Mouse (Mus musculus) intestine, postnatal 0 days (tissue): ENCODE data around the gene Barhl2. TPM values are rescaled to one million over a fixed set of nuclear protein-coding genes. Genes with fewer than 3 reads are reported as not detected.
A peak's percentile ranks its signal among the peaks of the same experiment; 100 is the strongest.

ENCODE experiments used
- ATAC-seq: fragments of 200-750 bp; cut with Nextera tagmentation; 2 replicates; pipeline ENCODE4 v1.8.0; 2017; ENCODE audit warnings: mild to moderate bottlenecking, moderate TSS enrichment, moderate library complexity
- H3K27ac ChIP-seq: fragments of 300-500 bp; sonication (generic); 2 replicates; pipeline ENCODE4 v1.5.1; 2014; ENCODE audit warnings: mild to moderate bottlenecking, low read depth, low read length, moderate library complexity
- H3K27me3 ChIP-seq: fragments of 300-500 bp; sonication (generic); replicated peaks from 2 replicates; pipeline ENCODE4 v1.6.1; 2014; ENCODE audit warnings: low read length, mixed read lengths; ENCODE audit not compliant: control insufficient read depth, insufficient read depth
- H3K36me3 ChIP-seq: fragments of 300-500 bp; sonication (generic); 2 replicates; pipeline ENCODE4 v1.6.1; 2014; ENCODE audit warnings: mild to moderate bottlenecking, moderate library complexity; ENCODE audit not compliant: control insufficient read depth, insufficient read depth
- H3K4me1 ChIP-seq: fragments of 300-500 bp; sonication (generic); replicated peaks from 2 replicates; pipeline ENCODE4 v1.6.1; 2014; ENCODE audit warnings: antibody characterized with exemption, low read length, mixed read lengths; ENCODE audit not compliant: control insufficient read depth, insufficient read depth
- H3K4me2 ChIP-seq: fragments of 300-500 bp; sonication (generic); replicated peaks from 2 replicates; pipeline ENCODE4 v1.6.1; 2014; ENCODE audit warnings: low read depth, mild to moderate bottlenecking, moderate library complexity
- H3K4me3 ChIP-seq: fragments of 300-500 bp; sonication (generic); 2 replicates; pipeline ENCODE4 v1.5.1; 2014; ENCODE audit warnings: low read depth, low read length
- H3K9ac ChIP-seq: fragments of 300-500 bp; sonication (generic); 2 replicates; pipeline ENCODE4 v1.6.1; 2014; ENCODE audit warnings: mild to moderate bottlenecking, low read depth, low read length
- H3K9me3 ChIP-seq: fragments of 300-500 bp; sonication (generic); 2 replicates; pipeline ENCODE4 v1.6.1; 2016; ENCODE audit warnings: mixed run types; ENCODE audit not compliant: control insufficient read depth
- CTCF ChIP-seq: sonication (generic); IDR thresholded peaks from 2 replicates; pipeline ENCODE4 v1.5.1; 2016; ENCODE audit warnings: low read depth, mild to moderate bottlenecking, control low read depth, antibody characterized with exemption, moderate library complexity
- WGBS: fragments of 180-500 bp; shearing (Covaris S2); extraction: QIAGEN DNeasy Blood & Tissue Kit; methylation state at CpG from one replicate; pipeline ENCODE4 v1.1.7; 2014; 5-methylcytosine and 5-hydroxymethylcytosine counted together
- polyA plus RNA-seq: library from polyadenylated mRNA; unstranded; fragments of >200 nt; fragmentation: Nextera tagmentation; extraction: Ambion mirVana; gene quantifications from 2 replicates; pipeline ENCODE4 v1.2.1, GENCODE M21; 2015

The Barhl2 gene
- polyA plus RNA-seq, 1 experiment from 2014 or later, result not detected

DNA sequence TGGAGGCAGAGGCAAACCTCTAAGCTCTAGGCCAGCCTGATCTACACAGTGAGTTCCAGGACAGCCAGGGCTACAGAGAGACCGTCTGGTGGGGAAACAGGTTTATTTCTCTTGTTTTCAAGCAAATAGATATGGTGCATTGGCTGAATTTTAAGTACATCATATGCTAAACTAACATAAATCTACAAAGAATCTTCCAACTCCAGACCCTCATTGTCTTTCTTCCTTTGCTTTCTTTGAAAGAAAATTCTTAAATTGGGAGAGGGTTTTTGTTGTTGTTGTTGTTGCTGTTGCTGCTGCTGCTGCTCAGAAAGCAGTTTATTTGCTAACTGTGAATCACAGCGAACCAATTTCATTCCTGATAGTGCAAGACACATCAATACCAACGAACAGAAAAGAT lies 3.5 kb upstream of the Barhl2 start:
- Histone ChIP-seq H3K4me3 (no peak overlapping the region), H3K36me3 (no peaks in the 10 kb centered on the region), H3K27me3 (peaks cover 97% of the 10 kb centered on the region), H3K9ac (no peak overlapping the region), H3K27ac (no peak overlapping the region), H3K4me2 (no peak overlapping the region), H3K4me1 (peaks cover 5% of the 10 kb centered on the region; the same call in 1 of the 2 replicates), H3K9me3 (no peaks in the 10 kb centered on the region)
- TF ChIP-seq CTCF, result no peak
- 8% methylated on average over 3 of the region's 3 CpGs for WGBS
- no peak for ATAC-seq

DNA sequence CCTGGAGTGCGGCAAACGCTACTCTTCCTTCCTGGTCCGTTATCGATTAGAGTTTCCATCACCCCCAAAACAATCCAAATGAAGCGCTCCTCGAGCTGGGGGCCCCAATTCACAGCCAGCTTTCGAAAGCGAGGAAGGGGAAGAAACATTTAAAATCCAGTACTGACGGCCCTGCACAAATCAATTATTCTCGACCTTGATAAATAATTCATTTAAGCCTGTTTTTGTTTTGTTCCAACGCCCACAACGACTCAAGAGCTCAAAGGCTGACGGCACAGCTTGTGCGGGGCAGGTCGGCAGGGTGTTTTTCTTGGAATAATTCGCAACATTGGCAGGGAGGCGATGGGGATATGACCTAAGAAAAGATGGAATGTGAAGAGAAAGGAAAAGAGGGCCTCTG lies 2.6 kb upstream of the Barhl2 start:
- no peaks in the 10 kb centered on the region for H3K9me3 ChIP-seq
- H3K4me1 ChIP-seq, result peaks cover 5% of the 10 kb centered on the region; the same call in 1 of the 2 replicates
- H3K36me3 ChIP-seq, result no peaks in the 10 kb centered on the region
- no peak for TF ChIP-seq CTCF
- no peak overlapping the region for H3K27ac ChIP-seq
- ATAC-seq, result no peak
- H3K4me2 ChIP-seq, result no peak overlapping the region
- WGBS, result 3% methylated on average over 17 of the region's 17 CpGs
- peaks cover 95% of the 10 kb centered on the region for H3K27me3 ChIP-seq
- H3K9ac ChIP-seq, result no peak overlapping the region
- no peak overlapping the region for H3K4me3 ChIP-seq

GRCm38 (mm10) chr5:106460001-106460511 lies 2.1 kb upstream of the Barhl2 start:
- Histone ChIP-seq H3K27me3 (peaks cover 95% of the 10 kb centered on the region), H3K4me1 (peaks cover 5% of the 10 kb centered on the region; the same call in 1 of the 2 replicates), H3K4me3 (no peak overlapping the region), H3K27ac (no peak overlapping the region), H3K9me3 (no peaks in the 10 kb centered on the region), H3K9ac (no peak overlapping the region), H3K36me3 (no peaks in the 10 kb centered on the region), H3K4me2 (no peak overlapping the region)
- no peak for ATAC-seq
- 1% methylated on average over 22 of the region's 22 CpGs for WGBS
- no peak for TF ChIP-seq CTCF

GRCm38 (mm10) chr5:106459120-106459641 lies 1.2 kb upstream of the Barhl2 start:
- under 1% methylated on average over 31 of the region's 31 CpGs for WGBS
- Histone ChIP-seq H3K27ac (no peak overlapping the region), H3K36me3 (no peaks in the 10 kb centered on the region), H3K4me2 (peak overlapping the region; percentile 82), H3K27me3 (peaks cover 95% of the 10 kb centered on the region), H3K9me3 (no peaks in the 10 kb centered on the region), H3K4me1 (peaks cover 5% of the 10 kb centered on the region; the same call in 1 of the 2 replicates), H3K9ac (no peak overlapping the region), H3K4me3 (peak overlapping the region; percentile 46)
- ATAC-seq, result no peak
- no peak for TF ChIP-seq CTCF

GRCm38 (mm10) chr5:106458477-106459119 lies 632 bp upstream of the Barhl2 start:
- WGBS, result under 1% methylated on average over 43 of the region's 68 CpGs
- no peaks in the 10 kb centered on the region for H3K36me3 ChIP-seq
- peak overlapping the region; percentile 82 for H3K4me2 ChIP-seq
- ATAC-seq, result no peak
- H3K9me3 ChIP-seq, result no peaks in the 10 kb centered on the region
- no peak overlapping the region for H3K9ac ChIP-seq
- no peak overlapping the region for H3K27ac ChIP-seq
- TF ChIP-seq CTCF, result no peak
- peaks cover 95% of the 10 kb centered on the region for H3K27me3 ChIP-seq
- H3K4me3 ChIP-seq, result peak overlapping the region; percentile 46
- H3K4me1 ChIP-seq, result peaks cover 5% of the 10 kb centered on the region; the same call in 1 of the 2 replicates

GRCm38 (mm10) chr5:106457111-106457925 lies 648 bp downstream of the Barhl2 start:
- no peak overlapping the region for H3K4me2 ChIP-seq
- no peak for ATAC-seq
- TF ChIP-seq CTCF, result no peak
- H3K36me3 ChIP-seq, result no peaks in the 10 kb centered on the region
- H3K4me1 ChIP-seq, result peaks cover 5% of the 10 kb centered on the region; the same call in 1 of the 2 replicates
- no peak overlapping the region for H3K9ac ChIP-seq
- H3K27me3 ChIP-seq, result peaks cover 92% of the 10 kb centered on the region
- H3K4me3 ChIP-seq, result peak overlapping the region; percentile 46; the same call in 1 of the 2 replicates
- H3K9me3 ChIP-seq, result no peaks in the 10 kb centered on the region
- no peak overlapping the region for H3K27ac ChIP-seq
- WGBS, result under 1% methylated on average over 63 of the region's 63 CpGs
